Mouse (Mus musculus) ES-E14 (cell line): ENCODE data around the gene Ube2o.

ENCODE experiments used
- CHD2 ChIP-seq: IDR thresholded peaks from 2 replicates; pipeline ENCODE4 v1.6.1; 2014; ENCODE audit warnings: mild to moderate bottlenecking, low read depth, low read length, inconsistent platforms
- HCFC1 ChIP-seq: IDR thresholded peaks from 2 replicates; pipeline ENCODE4 v1.6.1; 2012; ENCODE audit warnings: low read length, inconsistent platforms, borderline replicate concordance; ENCODE audit not compliant: insufficient read depth
- MAFK ChIP-seq: IDR thresholded peaks from 2 replicates; pipeline ENCODE4 v1.6.1; 2014; ENCODE audit warnings: mild to moderate bottlenecking, low read depth, low read length, inconsistent platforms; ENCODE audit not compliant: insufficient read depth
- ZC3H11A ChIP-seq: IDR thresholded peaks from 2 replicates; pipeline ENCODE4 v1.6.1; 2012; ENCODE audit warnings: low read depth, mild to moderate bottlenecking, inconsistent platforms, low read length, borderline replicate concordance

DNA sequence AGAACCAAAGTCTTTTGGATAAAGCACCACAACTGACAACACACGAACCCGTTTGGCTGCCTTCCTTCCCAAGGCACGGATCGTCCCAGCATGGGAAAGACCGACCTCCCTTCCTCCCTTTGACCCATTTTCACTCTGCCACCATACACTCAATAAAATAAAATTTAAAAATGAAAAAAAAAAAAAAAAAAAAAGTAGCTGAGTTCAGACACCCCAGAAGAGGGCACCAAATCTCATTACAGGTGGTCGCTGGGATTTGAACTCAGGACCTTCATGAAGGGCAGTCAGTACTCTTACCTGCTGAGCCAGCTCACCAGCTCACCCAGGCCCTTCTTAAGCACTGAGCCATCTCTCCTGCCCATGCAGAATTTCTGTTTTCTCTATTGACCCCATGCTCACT, 82.2 kb downstream of the Ube2o start:
- TF ChIP-seq MAFK, result no peak
- no peak for TF ChIP-seq CHD2
- no peak for TF ChIP-seq ZC3H11A
- TF ChIP-seq HCFC1, result no peak
